Mouse (Mus musculus): Measurements from ENCODE around the gene Akr1c14.

DNA sequence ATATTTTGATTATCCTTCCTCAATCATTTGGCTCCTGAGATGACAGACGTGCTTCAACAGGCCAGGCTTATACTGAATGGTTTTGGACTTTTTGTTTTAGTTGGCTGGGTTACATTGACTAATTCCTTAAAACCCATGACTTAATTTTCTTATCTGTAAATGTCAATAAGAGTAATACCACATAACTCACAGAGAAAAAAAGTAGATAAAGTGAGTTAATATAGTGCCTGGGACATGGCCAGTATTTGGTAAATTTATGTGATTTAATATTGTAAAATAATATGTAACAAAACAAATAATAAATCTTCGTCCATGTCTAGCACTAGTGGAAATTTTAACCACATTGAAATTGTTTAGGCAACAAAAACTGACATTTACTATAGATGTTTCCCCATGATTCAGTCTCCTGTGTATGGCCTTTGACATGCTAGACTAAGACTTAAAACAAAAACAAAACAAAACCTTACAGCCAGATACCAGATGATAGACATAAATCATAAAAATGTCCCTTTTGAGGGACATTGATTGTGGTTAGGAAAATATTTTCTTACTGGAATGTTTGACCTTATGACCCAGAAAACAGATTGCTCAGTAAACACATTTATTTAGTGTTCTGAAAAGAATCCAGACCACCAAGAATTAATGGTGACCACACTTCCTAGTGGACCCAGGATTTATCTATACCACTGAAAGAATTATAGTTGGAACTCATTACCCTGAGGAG lies 70.5 kb downstream of the Akr1c14 start:
- TF ChIP-seq CTCF (IDR thresholded peaks at IDR 0.05; ENCODE audit: control insufficient read depth, insufficient read depth, low read length) (no peak), POLR2A (IDR thresholded peaks at IDR 0.05; ENCODE audit: borderline replicate concordance, control insufficient read depth, low read depth, low read length) (no peak)

All from bone marrow, adult 2 months (tissue).